Mouse (Mus musculus) limb, embryonic 11.5 days (tissue): ENCODE results near the gene Col4a4. TPM values are rescaled to one million over a fixed set of nuclear protein-coding genes. Genes with fewer than 3 reads are reported as not detected.

Experiments used
- ATAC-seq: fragments of 200-750 bp; cut with Nextera tagmentation; 2 replicates; pipeline ENCODE4 v1.8.0; 2017; ENCODE audit warnings: low read depth; ENCODE audit not compliant: insufficient number of reproducible peaks, low FRiP score, low TSS enrichment
- DNase-seq: peaks from one replicate; pipeline ENCODE4 v3.0.0-alpha.2; 2015; ENCODE audit warnings: low spot score
- H3K27ac ChIP-seq: fragments of 300-500 bp; sonication (generic); replicated peaks from 2 replicates; pipeline ENCODE4 v1.5.1; 2014; ENCODE audit warnings: low read depth, mild to moderate bottlenecking, low read length
- H3K27me3 ChIP-seq: fragments of 300-500 bp; sonication (generic); 2 replicates; pipeline ENCODE4 v1.6.1; 2014; ENCODE audit warnings: mild to moderate bottlenecking, low read length, mixed read lengths; ENCODE audit not compliant: control insufficient read depth, insufficient read depth
- H3K36me3 ChIP-seq: fragments of 300-500 bp; sonication (generic); 2 replicates; pipeline ENCODE4 v1.6.1; 2014; ENCODE audit warnings: mild to moderate bottlenecking, low read length, moderate library complexity, mixed read lengths; ENCODE audit not compliant: control insufficient read depth, insufficient read depth
- H3K4me1 ChIP-seq: fragments of 300-500 bp; sonication (generic); 2 replicates; pipeline ENCODE4 v1.6.1; 2014; ENCODE audit warnings: low read length, mixed read lengths; ENCODE audit not compliant: control insufficient read depth, insufficient read depth
- H3K4me2 ChIP-seq: fragments of 300-500 bp; sonication (generic); 2 replicates; pipeline ENCODE4 v1.6.1; 2014; ENCODE audit warnings: low read depth, mild to moderate bottlenecking, moderate library complexity; ENCODE audit not compliant: severe bottlenecking
- H3K4me3 ChIP-seq: fragments of 300-500 bp; sonication (generic); 2 replicates; pipeline ENCODE4 v1.5.1; 2014; ENCODE audit warnings: low read depth, low read length
- H3K9ac ChIP-seq: fragments of 300-500 bp; sonication (generic); 2 replicates; pipeline ENCODE4 v1.6.1; 2014; ENCODE audit warnings: mild to moderate bottlenecking, low read length
- H3K9me3 ChIP-seq: fragments of 300-500 bp; sonication (generic); 2 replicates; pipeline ENCODE4 v1.6.1; 2016; ENCODE audit warnings: low read length; ENCODE audit not compliant: control insufficient read depth
- WGBS: fragments of 180-500 bp; shearing (Covaris S2); extraction: QIAGEN DNeasy Blood & Tissue Kit; methylation state at CpG from one replicate; pipeline ENCODE4 v1.1.7; 2014; 5-methylcytosine and 5-hydroxymethylcytosine counted together
- polyA plus RNA-seq: library from polyadenylated mRNA; unstranded; fragments of >200 nt; fragmentation: Nextera tagmentation; extraction: Ambion mirVana; gene quantifications from 2 replicates; pipeline ENCODE4 v1.2.1, GENCODE M21; 2014

The Col4a4 gene
- polyA plus RNA-seq, 1 experiment from 2014 or later = 0.03 TPM

- DNase-seq = no peak
- ATAC-seq = no peak
- Histone ChIP-seq H3K4me2 (no peak overlapping the region), H3K4me1 (peaks cover 5% of the 10 kb centered on the region; the same call in 1 of the 2 replicates), H3K9me3 (no peaks in the 10 kb centered on the region), H3K27me3 (no peaks in the 10 kb centered on the region), H3K4me3 (no peak overlapping the region), H3K9ac (no peak overlapping the region), H3K27ac (no peak overlapping the region), H3K36me3 (no peaks in the 10 kb centered on the region)
- 89% methylated on average over 12 of the region's 12 CpGs for WGBS
Observed at GRCm38 (mm10) chr1:82479696-82480487, 106.8 kb downstream of the Col4a4 start.

- Histone ChIP-seq H3K9ac (no peak overlapping the region), H3K27ac (0 out of 2 replicates have a peak overlapping the region, but pooled peaks have one; percentile 33), H3K36me3 (no peaks in the 10 kb centered on the region), H3K9me3 (no peaks in the 10 kb centered on the region), H3K27me3 (no peaks in the 10 kb centered on the region), H3K4me2 (no peak overlapping the region), H3K4me1 (peaks cover 5% of the 10 kb centered on the region; the same call in 1 of the 2 replicates), H3K4me3 (no peak overlapping the region)
- WGBS = 24% methylated on average over 9 of the region's 9 CpGs
- DNase-seq = peak; percentile 58
- peak; percentile 83 for ATAC-seq
Observed at GRCm38 (mm10) chr1:82476746-82477145, 109.9 kb downstream of the Col4a4 start.

- no peak overlapping the region for H3K4me3 ChIP-seq
- H3K36me3 ChIP-seq = no peaks in the 10 kb centered on the region
- ATAC-seq (no peak), DNase-seq (peak; percentile 64)
- no peak overlapping the region for H3K4me2 ChIP-seq
- H3K27ac ChIP-seq = 0 out of 2 replicates have a peak overlapping the region, but pooled peaks have one; percentile 42
- no peaks in the 10 kb centered on the region for H3K27me3 ChIP-seq
- 46% methylated on average over 11 of the region's 11 CpGs for WGBS
- H3K9ac ChIP-seq = no peak overlapping the region
- peaks cover 5% of the 10 kb centered on the region; the same call in 1 of the 2 replicates for H3K4me1 ChIP-seq
- H3K9me3 ChIP-seq = no peaks in the 10 kb centered on the region
Observed at GRCm38 (mm10) chr1:82476256-82476655, 110.4 kb downstream of the Col4a4 start.

- Histone ChIP-seq H3K27ac (0 out of 2 replicates have a peak overlapping the region, but pooled peaks have one; percentile 42), H3K4me3 (no peak overlapping the region), H3K4me1 (peaks cover 5% of the 10 kb centered on the region; the same call in 1 of the 2 replicates), H3K4me2 (no peak overlapping the region), H3K36me3 (no peaks in the 10 kb centered on the region), H3K9ac (no peak overlapping the region), H3K27me3 (no peaks in the 10 kb centered on the region), H3K9me3 (no peaks in the 10 kb centered on the region)
- ATAC-seq = no peak
- DNase-seq = no peak
- WGBS = 81% methylated on average over 4 of the region's 4 CpGs
Observed at GRCm38 (mm10) chr1:82475821-82476220, 110.8 kb downstream of the Col4a4 start.

GRCm38 (mm10) chr1:82475254-82475653 is 111.4 kb downstream of the Col4a4 start:
- H3K27me3 ChIP-seq = no peaks in the 10 kb centered on the region
- DNase-seq = no peak
- no peak overlapping the region for H3K9ac ChIP-seq
- no peaks in the 10 kb centered on the region for H3K9me3 ChIP-seq
- peaks cover 5% of the 10 kb centered on the region; the same call in 1 of the 2 replicates for H3K4me1 ChIP-seq
- H3K27ac ChIP-seq = no peak overlapping the region
- H3K4me3 ChIP-seq = no peak overlapping the region
- no peak overlapping the region for H3K4me2 ChIP-seq
- no peak for ATAC-seq
- WGBS = 88% methylated on average over 5 of the region's 5 CpGs
- H3K36me3 ChIP-seq = no peaks in the 10 kb centered on the region

GRCm38 (mm10) chr1:82474461-82474961 is 112.1 kb downstream of the Col4a4 start:
- ATAC-seq (no peak), DNase-seq (no peak)
- H3K9ac ChIP-seq = no peak overlapping the region

GRCm38 (mm10) chr1:82473467-82473866 is 113.2 kb downstream of the Col4a4 start:
- no peak overlapping the region for H3K4me3 ChIP-seq
- no peak overlapping the region for H3K9ac ChIP-seq
- no peaks in the 10 kb centered on the region for H3K36me3 ChIP-seq
- no peak overlapping the region for H3K27ac ChIP-seq
- no peak for DNase-seq
- peaks cover 5% of the 10 kb centered on the region; the same call in 1 of the 2 replicates for H3K4me1 ChIP-seq
- H3K9me3 ChIP-seq = no peaks in the 10 kb centered on the region
- no peaks in the 10 kb centered on the region for H3K27me3 ChIP-seq
- no peak for ATAC-seq
- no peak overlapping the region for H3K4me2 ChIP-seq

More at GRCm38 (mm10) chr1:82474461-82474961, 112.1 kb downstream of the Col4a4 start:
- Histone ChIP-seq H3K27ac (no peak overlapping the region), H3K4me3 (no peak overlapping the region), H3K27me3 (no peaks in the 10 kb centered on the region), H3K36me3 (no peaks in the 10 kb centered on the region), H3K9me3 (no peaks in the 10 kb centered on the region), H3K4me1 (peaks cover 5% of the 10 kb centered on the region; the same call in 1 of the 2 replicates), H3K4me2 (no peak overlapping the region)
- 41% methylated on average over 4 of the region's 4 CpGs for WGBS

GRCm38 (mm10) chr1:82470516-82471225 is 116.0 kb downstream of the Col4a4 start:
- 92% methylated on average over 10 of the region's 10 CpGs for WGBS
- no peak overlapping the region for H3K27ac ChIP-seq
- no peak for ATAC-seq

More at GRCm38 (mm10) chr1:82470516-82471225, 116.0 kb downstream of the Col4a4 start:
- H3K9me3 ChIP-seq = no peaks in the 10 kb centered on the region
- no peak overlapping the region for H3K4me3 ChIP-seq
- no peaks in the 10 kb centered on the region for H3K4me1 ChIP-seq
- no peaks in the 10 kb centered on the region for H3K36me3 ChIP-seq
- no peak overlapping the region for H3K9ac ChIP-seq
- no peaks in the 10 kb centered on the region for H3K27me3 ChIP-seq
- H3K4me2 ChIP-seq = no peak overlapping the region
- no peak for DNase-seq
